Mouse (Mus musculus) lung, adult 2 months (tissue): ENCODE results near the gene Ctps.

Experiments
- CTCF ChIP-seq: fragments of 200-500 bp; IDR thresholded peaks from 2 replicates; pipeline ENCODE4 v1.5.1; 2011; ENCODE audit warnings: mild to moderate bottlenecking, low read length, control low read depth; ENCODE audit not compliant: insufficient read depth
- POLR2A ChIP-seq: fragments of 200-500 bp; IDR thresholded peaks from 2 replicates; pipeline ENCODE4 v1.6.1; 2011; ENCODE audit warnings: low read depth, mild to moderate bottlenecking, control low read depth, low read length, borderline replicate concordance; ENCODE audit errors: extremely low read depth

DNA sequence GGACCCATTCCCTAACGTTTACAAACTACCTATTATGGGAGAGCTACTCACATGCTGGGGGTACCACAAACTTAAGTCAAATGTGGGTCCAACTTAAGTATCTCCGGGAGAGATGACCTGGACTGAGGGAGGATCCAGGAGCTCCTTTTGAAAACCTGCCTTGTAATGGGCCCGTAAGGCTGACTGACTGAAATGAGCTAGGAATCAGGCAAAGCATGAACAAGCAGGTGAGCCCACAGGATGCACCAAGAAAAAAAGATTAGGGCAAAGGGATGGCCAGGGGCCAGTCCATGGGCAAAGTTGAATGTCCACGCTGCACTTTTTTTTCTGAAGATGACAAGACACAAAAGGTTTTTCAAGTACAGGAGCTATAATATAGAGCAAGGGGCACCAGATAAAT lies 1.1 kb downstream of the Ctps start:
- no peak for TF ChIP-seq CTCF
- TF ChIP-seq POLR2A, result no peak
